Mouse (Mus musculus) ES-E14 (cell line): ENCODE results near the gene Pitpnc1.

ENCODE experiments used
- CHD2 ChIP-seq: IDR thresholded peaks from 2 replicates; pipeline ENCODE4 v1.6.1; 2014; ENCODE audit warnings: mild to moderate bottlenecking, low read depth, low read length, inconsistent platforms
- HCFC1 ChIP-seq: IDR thresholded peaks from 2 replicates; pipeline ENCODE4 v1.6.1; 2012; ENCODE audit warnings: low read length, inconsistent platforms, borderline replicate concordance; ENCODE audit not compliant: insufficient read depth
- ZNF384 ChIP-seq: IDR thresholded peaks from 2 replicates; pipeline ENCODE4 v1.6.1; 2012; ENCODE audit warnings: low read depth, low read length, inconsistent platforms

GRCm38 (mm10) chr11:107393154-107393827 lies 77.2 kb downstream of the Pitpnc1 start:
- TF ChIP-seq ZNF384 (no peak), HCFC1 (no peak), CHD2 (no peak)
